Mouse (Mus musculus) adrenal gland, postnatal 25 days (tissue): Measurements from ENCODE around the gene Ccdc173. TPM values are rescaled to one million over a fixed set of nuclear protein-coding genes. Genes with fewer than 3 reads are reported as not detected.
"Not testable (repeated sequence)": the region's sequence is repeated elsewhere in the genome, so short reads cannot be mapped to it uniquely, and the experiment has no call there.

ENCODE experiments used
- DNase-seq: peaks from one replicate; pipeline ENCODE4 v3.0.0; 2021; ENCODE audit warnings: mixed read lengths
- long read RNA-seq: library from polyadenylated mRNA; stranded (forward); transcript quantifications from one replicate; pipeline ENCODE4 v2.0.0, GENCODE M21; 2021
- total RNA-seq: library from RNA; stranded (reverse); gene quantifications from 2 replicates; pipeline ENCODE4 v1.2.3, GENCODE M21; 2021

Ccdc173 gene
- 2.2 and 2.7 TPM in 2 replicates for total RNA-seq
- long read RNA-seq, result 0 reads

DNA sequence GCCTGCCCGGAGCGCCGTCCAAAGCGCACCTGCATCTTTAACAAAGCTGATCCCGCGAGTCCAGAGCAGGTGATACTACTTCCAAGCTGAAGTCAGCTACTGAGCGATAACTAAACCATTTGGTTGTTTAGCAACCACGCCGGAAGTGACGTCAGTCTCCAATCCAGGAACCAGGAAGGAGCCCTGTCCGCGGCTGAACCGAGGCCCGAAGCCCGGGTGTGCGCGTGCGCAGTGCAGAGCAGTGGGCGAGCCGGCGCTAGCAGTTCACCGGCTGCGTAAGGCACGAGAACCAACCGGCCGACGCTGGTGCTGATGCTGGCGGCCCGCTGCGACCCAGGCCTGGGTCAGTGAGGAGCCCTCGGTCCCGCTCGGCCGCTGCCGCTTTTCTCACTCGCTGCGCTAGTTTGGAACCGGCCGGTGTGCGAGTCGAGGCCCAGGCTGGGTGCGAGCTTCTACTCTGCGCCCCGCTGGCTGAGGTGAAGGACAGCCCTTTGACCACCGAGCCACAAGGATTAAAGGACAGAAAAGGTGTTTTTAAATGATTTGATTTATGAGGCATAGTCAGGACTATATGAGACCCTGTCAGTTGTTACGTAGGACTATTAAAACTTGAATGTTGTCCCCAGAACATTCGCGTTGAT, at the start of gene Ccdc173, which contains the start of gene Phospho2:
Ccdc173 (minus strand) TSS at position 147 of the 641 bp plus-strand sequence.
Phospho2 (plus strand) TSS at position 195 of the 641 bp plus-strand sequence.
- DNase-seq, result peak; percentile 99

DNA sequence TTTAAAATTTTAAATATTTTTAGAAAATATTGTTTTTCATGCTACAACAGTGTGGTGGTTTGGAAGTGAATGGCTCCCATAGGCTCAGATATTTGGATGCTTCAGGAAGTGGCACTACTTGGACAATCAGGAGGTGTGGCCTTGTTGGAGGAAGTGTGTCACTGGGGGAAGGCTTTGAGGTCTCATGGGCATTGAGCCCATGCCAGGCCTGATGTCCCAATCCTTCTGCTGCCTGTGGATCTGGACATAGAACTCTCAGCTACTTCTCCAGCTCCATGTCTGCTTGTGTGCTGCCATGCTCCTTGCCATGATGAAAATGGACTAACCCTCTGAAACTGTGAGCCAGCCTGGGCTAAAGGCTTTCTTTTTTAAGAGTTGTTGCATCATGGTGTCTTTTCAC, 49.3 kb upstream of the Ccdc173 start:
- DNase-seq, result no peak

DNA sequence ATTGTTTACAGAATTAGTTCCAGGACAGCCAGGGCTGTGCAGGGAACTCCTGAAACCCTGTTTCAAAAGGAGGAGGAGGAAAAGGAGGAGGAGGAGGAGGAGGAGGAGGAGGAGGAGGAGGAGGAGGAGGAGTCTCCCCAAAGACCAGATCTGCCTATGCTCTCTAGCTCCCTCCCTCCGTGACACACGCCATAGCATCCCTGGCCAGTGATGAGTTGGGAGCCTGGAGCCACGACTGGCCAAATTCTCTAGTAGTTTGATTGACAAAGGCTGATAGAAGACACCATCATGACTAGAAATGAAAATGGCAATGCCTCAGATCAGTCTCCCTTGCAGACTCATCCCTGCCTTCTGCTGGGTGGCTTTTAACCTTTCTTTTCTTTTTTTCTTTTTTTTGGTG, 48.6 kb upstream of the Ccdc173 start:
- DNase-seq, result no peak

DNA sequence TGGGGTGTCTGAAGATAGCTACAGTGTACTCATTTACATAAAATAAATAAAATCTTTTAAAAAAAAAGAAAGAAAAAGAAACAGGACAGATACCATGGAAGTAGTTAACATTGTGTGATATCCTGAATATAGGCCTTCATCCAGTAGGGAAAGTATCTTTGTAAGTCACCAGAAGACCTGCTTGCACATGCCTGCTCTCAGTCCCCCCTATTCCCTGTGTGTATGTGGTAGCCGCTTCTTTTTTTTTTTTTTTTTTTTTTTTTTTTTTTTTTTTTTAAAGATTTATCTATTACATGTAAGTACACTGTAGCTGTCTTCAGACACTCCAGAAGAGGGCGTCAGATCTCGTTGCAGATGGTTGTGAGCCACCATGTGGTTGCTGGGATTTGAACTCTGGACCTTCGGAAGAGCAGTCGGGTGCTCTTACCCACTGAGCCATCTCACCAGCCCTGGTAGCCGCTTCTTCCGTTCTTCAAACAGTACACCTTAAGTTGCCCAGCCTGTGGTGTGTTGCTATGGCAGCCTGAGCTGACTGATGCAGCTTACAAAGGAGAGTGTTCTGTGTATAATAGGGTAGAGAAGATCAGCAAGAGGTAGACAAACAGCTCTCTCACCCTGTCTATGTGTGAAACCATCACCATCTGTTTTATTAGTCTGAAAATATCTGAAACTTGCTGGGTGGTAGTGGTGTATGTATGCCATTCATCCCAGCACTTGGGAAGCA, 48.0 kb upstream of the Ccdc173 start:
- no peak for DNase-seq

DNA sequence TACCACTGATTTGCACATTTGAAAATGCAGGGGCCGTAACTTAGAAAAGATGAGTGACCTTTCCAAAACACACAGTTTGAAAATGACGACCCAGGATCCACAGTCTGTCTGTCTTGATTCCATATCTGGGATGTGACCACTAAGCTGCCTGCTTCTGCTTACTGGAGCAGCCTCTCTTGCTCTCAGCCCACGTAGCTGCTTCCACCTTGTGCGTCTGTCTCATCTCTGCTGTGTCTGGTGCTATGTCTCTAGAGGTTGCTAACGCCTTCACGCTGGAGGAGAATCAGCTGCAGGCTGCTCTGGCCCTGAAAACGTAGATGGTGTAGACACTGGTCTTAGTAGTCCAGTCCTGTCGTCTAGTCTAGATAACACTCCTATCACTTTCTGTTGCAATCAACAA, 40.7 kb upstream of the Ccdc173 start:
- DNase-seq, result no peak

DNA sequence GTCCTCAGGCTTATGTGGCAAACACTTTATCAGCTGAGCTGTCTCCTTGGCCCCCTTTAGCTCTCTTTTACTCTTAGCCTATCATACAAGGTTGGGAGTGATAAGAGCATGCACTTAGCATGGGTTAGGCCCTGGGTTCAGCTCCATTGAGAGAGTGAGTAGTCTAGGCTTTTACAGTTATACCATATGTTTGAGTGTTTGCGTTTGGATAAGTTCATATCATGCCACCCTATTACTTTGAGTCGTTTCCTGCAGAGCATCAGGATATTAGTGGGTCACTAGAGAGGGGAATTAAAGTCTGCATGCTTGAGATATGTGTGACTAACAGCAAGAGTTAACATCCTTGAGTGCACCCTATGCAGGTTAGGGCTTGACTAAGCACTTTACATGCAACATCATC, 40.3 kb upstream of the Ccdc173 start:
- no peak for DNase-seq

DNA sequence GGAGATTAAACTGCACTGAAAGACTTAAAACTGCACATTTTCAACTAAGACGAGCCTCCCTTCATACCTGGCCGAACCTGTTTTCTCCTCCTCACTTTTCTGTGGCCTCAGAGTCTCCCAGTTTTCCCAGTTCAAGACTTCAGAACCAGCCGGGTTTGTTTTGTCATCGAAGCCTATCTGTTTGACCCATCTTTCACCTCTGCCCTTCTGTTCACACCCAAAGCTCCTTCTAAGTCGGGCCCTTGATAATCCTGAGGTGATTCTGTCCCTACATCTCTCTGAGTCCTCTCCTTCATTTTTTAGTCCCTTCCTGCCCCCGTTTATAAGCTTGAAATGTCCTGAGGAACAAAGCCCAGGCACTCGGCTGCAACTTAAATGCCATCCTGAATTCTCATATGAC, 38.7 kb upstream of the Ccdc173 start:
- no peak for DNase-seq

DNA sequence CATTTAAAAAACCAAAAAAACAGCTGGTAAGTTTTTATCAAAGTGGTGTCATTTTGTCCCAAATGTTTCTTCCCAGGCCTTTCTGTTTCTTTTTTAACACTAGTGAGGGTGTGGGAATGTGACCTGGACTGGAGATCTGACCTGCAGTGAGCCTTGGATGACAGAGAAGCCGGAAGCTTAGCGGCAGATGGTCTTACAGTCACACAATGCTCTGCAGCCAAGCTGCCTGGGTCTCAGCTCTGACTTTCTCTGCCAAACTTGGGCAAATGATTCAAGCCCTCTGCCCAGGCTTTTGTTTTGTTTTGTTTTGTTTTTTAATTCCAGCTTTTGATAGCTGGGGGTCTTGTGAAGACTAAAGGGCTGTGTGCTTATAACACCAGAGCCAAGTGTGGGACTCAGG, 37.0 kb upstream of the Ccdc173 start:
- DNase-seq, result no peak

DNA sequence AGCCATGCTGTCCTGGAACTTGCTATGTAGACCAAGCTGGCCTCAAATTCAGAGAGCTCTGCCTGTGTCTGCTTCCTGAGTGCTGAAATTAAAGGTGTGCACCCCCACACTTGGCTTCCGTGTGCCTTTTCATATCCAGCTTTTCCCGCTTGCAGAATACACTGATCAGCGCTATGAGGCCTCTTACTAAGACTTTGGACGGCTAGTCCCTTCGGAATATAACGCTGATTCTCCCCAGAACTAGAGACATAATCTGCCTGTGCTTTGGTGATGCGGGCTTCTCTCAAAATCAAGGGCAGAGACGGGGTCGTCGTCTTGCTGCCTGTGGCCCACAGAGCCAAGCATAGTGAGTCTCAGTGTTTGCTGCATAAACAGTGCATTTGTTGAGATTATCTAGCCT, 36.5 kb upstream of the Ccdc173 start:
- DNase-seq, result no peak

DNA sequence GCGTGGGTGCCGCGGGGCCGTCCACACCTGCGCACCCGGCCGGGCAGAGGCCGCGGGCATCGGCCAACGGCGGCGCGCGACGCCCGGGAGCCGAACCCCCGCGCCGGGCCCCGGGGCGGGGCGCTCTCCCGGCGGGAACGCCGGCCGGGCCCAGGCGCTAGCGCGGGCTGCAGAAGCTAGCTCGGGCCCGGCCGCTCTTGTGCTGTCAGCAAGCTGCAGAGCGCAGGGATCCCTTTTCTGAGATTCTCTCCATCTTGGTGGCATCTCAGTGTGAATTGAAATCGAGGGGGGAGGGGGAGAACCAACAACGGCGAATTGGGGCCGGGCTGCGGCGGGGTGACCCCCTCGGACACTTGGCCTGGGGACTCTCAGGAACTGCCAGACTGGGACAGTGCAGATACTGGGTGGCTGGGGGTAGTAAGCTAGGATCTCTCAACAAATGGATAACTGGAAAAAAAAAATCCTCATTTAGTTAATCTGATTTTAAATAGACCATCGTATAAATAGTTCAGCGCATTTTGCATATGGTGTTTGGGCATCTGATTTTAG, 33.8 kb upstream of the Ccdc173 start:
- DNase-seq, result peak; percentile 58

DNA sequence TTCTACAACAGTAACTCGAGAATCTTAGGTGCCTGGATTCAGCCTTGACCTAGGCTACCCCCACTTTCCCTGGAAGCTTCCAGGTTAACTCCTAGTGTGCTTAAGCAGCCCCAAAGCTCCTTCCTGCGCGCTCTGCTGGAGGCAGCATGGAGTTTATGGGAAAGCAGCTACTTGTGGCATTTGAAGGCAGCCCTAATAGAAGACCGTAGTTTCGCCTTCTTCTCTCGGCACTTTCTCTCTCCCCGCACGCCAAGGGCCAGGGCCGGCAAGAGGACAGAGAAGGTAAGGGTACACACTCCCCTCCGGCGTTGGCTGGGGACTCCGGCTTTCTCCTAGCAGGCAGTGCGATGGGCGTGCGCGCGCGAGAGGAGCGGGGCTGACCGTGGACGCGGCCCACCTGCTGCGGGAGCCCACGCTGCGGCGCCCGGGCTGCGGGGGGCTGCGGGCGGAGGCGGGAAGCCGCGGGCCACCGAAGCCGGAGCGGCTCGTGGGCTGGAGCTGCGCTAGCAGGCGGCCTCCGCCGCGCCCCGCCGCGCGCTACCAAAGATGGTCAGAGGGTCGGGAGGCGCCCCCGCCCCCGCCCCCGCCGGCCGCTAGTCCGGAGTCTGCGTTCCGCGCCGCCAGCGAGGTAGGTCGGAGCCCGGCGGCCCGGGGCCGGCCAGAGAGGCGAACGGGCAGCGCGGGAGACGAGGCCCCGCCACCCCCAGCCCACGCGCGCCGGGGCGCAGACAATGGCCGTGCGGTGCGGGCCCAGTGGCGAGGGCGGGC, 33.2 kb upstream of the Ccdc173 start:
- DNase-seq, result peak; percentile 52

DNA sequence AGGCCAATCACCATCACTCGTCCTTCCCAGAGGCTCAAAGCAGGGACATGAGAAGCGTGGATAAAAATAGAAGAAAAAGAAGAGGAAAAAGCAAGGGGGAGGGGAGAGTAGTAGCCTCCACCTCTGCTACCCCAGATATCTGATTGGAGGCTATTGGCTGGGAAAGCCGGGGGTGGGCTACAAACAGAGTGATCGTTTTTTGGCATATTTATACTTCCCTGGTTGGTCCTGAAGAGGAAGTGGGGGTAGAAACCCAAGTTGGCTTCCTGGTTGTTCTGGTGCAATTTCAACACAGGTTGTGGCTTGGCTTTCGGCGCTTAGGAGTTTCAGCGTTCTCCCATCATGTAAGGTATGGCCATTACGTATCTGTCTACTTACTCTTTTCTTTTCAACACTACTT, 32.3 kb upstream of the Ccdc173 start, which contains the start of gene Klhl23:
Klhl23 (plus strand) TSS at position 234 of the 400 bp plus-strand sequence.
- DNase-seq, result no peak

DNA sequence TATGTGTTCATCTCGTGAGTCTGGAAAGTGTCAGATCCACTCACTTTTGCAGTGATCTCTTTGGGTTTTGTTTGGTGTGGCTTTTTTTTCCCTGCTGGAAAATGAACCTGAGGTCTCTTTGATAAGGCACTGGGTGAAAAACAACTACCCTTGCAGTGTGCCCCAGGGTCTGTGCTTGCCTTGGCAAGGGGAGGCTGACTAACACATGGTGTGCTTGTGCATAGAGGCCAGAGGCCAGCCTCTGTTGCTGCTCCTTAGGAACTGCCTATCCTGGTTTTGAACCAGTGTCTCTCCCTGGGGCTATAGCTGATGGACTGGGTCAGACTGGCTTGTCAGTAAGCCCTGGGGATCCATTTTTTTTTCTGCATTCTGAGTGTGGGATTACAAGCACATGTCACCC, 30.8 kb upstream of the Ccdc173 start:
- no peak for DNase-seq

DNA sequence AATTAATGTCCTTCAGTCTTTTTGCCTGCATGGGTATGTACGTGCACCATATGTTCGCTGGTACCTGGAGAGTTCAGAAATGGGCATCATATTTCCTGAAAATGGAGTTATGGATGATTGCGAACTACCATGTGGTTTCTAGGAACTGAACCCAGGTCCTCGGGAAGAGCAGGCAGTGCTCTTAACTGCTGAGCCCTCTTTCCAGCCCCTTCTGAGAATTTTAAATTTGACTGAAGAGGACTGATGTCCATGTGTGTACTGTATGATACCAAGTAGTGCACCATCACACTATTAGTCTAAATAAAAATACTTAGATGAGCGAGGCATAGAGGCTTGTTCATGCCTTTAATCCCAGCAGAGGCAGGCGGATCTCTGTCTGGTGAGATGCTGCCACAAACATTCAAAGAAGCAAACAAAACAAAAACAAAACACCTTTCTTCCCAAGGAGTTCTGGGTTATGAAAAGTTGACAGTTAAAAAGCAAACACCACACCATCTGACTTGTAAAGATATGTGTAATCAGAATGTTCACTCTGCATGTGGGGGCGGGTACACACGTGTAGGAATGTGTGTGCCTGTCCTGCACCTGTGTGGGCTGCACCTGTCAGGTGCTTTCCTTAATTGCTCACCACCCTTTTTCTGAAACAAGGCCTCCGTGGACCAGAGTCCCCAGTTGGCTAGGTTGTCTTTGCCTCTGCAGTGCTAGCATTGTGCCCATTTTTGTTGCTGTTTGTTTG, 29.1 kb upstream of the Ccdc173 start:
- no peak for DNase-seq

DNA sequence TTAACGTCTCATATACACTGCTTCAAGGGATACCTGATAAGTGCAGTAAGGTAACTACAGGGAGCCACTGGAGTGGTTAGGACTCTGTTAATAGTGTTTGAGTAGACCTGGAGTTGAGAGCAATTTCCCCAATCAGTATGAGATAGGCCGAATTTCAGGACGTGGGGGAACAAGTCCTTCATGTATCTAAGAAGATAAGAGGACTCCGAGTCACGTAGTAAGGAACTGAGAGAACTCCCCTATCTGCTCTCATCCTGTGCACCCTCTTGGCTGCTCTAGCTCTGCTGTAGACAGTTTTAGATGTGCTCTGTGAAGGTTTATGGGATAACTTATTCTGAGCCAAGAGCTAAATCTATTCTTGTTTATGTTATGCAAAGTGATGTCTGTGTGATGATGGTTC, 27.2 kb upstream of the Ccdc173 start:
- DNase-seq, result no peak

DNA sequence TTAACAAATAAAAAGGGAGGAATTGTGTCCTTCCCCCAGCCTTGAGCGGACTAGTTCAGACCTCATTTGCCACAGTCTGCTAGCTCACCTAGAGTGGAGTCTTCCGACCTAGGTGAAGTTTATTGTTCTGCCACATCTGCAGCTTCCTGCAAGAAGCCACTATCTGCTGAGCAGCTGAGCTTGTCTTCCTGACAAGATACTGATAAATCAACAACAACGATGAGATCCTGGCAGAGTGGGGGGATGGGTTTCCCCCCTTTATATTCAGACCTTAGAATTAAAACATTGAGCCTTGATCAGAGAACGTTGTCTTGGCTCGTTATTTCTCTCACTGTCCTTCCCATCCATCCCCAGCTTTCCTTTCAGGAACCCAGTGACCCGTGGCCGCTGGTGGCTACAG, 22.0 kb upstream of the Ccdc173 start:
- not testable (repeated sequence) for DNase-seq

DNA sequence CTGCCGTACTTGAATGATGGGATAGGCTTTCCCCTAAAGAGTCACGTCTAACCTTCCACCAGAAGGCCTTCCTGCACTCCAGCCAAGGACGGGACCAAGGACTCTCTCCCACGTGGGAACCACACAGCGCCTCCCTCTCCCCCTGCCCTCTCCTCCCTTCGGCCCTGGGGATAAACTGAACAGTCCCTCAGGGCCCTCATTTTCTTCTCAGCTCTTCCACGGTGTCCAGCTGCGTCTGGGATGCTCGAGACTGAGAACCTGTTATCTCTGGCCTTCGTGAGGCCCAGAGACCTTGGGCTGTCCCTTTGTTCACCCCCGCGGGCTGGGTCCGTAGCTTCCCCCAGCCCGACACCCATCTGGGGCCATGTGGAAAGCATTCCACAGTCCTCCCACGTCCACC, 20.8 kb upstream of the Ccdc173 start:
- DNase-seq, result peak; percentile 32

DNA sequence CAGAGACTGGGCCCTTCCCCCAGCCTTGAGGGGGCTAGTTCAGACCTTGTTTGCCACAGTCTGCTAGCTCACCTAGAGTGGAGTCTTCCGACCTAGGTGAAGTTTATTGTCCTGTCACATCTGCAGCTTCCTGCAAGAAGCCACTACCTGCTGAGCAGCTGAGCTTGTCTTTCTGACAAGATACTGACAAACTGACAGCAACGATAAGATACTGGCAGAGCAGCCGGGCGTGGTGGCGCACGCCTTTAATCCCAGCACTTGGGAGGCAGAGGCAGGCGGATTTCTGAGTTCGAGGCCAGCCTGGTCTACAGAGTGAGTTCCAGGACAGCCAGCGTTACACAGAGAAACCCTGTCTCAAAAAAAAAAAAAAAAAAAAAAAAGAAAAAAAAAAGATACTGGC, 15.3 kb upstream of the Ccdc173 start:
- not testable (repeated sequence) for DNase-seq

DNA sequence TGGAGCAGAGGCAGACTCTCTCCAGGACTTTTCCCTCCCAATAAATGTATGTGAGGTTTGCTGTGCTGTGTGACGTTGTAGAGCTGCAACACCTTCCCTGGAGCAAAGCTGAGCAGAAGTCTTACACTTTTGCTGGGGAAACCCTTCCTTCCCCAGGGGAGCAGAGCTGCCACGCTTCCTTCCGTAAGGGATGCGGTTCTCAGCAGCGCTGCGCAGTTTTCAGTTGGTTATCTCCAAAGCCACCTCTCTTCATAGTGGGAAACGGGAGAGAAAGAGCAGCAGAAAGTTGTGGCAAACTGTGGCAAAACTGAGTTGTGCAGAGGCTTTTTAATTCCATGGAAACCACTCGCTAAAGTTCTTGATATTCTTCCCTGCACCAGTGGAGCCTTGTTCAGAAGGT, 14.4 kb upstream of the Ccdc173 start:
- no peak for DNase-seq

DNA sequence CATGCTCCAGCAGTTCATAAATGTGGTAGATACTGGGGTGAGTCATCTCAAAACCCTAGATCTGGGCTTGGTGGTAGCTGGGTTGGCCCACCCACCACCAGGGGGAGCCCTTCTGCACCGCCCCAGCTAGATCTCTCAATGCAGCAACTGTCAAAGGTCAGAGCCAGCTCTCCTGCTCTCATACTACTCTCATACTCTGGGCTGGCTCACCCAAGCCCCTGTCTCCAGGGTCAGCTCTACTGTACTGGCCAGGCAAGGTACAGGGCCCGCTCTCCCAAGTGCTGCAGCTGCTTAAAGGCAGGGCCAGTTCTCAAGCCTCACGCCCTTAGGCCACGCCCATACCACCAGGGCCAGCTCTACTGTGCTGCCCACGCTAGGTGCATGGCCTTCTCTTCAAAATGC, 13.5 kb upstream of the Ccdc173 start:
- DNase-seq, result peak; percentile 85

DNA sequence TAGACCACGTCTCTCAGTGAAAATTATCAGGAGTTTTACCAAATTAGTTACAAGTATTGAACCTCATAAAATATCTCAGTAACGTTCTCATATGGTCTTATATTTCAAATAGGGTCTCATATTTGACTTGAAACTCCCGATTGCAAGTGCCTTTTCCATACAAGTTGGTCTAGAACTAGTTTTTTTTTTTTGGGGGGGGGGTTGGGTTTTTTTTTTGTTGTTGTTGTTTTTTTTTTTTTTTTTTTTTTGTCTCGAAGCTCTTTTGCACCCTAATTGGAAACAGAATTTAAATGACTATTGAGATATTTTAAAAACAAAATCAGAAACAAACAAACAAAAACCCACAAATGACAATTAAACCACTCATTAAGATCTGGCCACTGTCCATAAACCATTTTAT, 1.3 kb upstream of the Ccdc173 start:
- no peak for DNase-seq

DNA sequence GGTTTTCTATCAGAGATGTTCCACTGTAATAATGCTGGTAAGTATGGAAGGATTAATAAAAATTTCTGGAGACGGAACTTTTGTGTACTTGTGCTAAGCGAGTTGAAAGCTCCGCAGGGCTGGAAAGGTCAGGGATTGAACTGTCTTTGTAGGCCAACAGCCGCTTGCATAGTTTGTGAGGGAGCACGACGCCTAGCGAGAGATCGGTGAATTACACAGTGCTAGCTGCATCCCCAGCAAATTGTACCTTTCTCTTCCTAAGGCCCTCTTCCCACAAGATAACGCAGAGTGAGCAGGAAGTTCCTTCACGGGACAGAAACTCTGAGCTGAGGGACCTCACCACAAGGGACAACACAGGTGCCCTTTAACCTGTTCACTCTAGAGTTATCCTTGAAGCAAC, 910 bp upstream of the Ccdc173 start:
- peak; percentile 82 for DNase-seq
